Mouse (Mus musculus): ENCODE measurements at regions not wholly inside any gene's neighbourhood (a gene's known extent, or its start where the extent isn't known, plus 50 kb on each side); places are given as distances from the start of the nearest gene placed in this dataset.

DNA sequence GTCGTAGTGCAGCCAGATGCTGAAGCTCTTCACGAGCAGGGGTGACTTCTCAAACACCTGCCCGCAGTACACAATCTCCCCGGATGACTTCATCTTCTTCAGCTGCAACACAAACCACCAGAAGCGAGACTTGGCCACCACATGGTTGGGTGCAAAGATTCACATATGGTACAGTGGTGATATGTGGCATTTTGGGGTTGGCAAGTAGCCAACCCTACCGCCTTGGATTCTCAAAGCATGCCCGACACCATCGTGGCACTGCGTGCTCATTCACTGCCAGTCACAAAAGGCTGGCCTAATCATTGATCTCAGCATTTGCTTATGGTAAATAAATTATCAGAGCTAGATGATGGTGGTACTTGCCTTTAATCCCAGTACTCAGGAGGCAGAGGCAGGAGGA lies 173.4 kb downstream of the Zfp36l1 start:
- H3K27me3 ChIP-seq = no peaks in the 10 kb centered on the region
- ChIA-PET CTCF (no interaction called here), POLR2A (no interaction called here)
- ATAC-seq = no peak
- in situ Hi-C loops (cut with MboI; ENCODE audit: low pct_unique_long_range_greater_than_20kb) = no loop called here
- DNase-seq (ENCODE audit: low read depth, low spot score) = no peak
- TF ChIP-seq CTCF (IDR thresholded peaks at IDR 0.05) = no peak

DNA sequence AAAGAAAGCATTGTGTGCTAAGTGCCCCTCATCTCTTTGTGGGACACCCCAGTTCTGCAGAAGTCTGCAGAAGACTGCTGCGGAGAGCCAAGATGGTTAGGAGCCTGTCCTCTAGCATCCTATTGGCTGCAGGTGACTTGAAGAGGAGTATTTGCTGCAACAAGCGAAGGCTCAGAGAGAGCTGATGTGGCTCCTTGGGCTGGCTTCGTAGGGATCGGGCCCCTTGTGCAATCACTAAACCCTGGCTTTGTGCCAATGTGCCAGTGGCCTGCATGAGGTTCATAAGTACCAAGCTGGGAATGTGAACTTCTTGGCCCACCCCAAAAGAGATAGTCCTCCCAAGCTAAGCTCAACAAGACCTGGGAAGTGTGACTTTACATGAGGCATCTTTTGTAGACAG lies 174.9 kb downstream of the Zfp36l1 start:
- in situ Hi-C loops (cut with MboI; ENCODE audit: low pct_unique_long_range_greater_than_20kb) = no loop called here

DNA sequence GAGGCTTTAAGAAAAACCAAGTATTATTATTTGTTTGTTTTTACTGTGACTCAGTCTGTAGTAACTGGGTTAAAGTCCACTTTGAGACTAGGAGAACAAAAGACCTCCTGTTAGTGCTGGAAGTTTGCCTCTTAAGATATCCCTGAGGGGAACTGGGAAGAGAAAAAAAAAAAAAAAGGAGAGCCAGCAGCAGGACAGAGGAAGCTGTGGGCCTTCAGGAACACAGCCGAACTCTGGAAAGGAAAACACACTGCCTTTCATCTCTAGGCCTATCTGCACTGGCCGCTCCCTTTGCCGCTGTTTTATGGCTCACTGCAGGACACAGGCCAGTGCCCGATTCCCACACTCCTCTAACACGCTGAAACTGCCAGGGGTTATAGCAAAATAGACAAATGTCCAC lies 176.1 kb downstream of the Zfp36l1 start:
- no peak for DNase-seq (ENCODE audit: low read depth, low spot score)
- no peak for ATAC-seq
- POLR2A ChIA-PET = no interaction called here
- no peaks in the 10 kb centered on the region for H3K27me3 ChIP-seq
- no peak for TF ChIP-seq CTCF (IDR thresholded peaks at IDR 0.05)
- CTCF ChIA-PET = no interaction called here
- in situ Hi-C loops (cut with MboI; ENCODE audit: low pct_unique_long_range_greater_than_20kb) = no loop called here

More for the DNA sequence above, 174.9 kb downstream of the Zfp36l1 start:
- ChIA-PET CTCF (no interaction called here), POLR2A (no interaction called here)
- ATAC-seq (no peak), DNase-seq (ENCODE audit: low read depth, low spot score) (no peak)
- H3K27me3 ChIP-seq = no peaks in the 10 kb centered on the region
- no peak for TF ChIP-seq CTCF (IDR thresholded peaks at IDR 0.05)

DNA sequence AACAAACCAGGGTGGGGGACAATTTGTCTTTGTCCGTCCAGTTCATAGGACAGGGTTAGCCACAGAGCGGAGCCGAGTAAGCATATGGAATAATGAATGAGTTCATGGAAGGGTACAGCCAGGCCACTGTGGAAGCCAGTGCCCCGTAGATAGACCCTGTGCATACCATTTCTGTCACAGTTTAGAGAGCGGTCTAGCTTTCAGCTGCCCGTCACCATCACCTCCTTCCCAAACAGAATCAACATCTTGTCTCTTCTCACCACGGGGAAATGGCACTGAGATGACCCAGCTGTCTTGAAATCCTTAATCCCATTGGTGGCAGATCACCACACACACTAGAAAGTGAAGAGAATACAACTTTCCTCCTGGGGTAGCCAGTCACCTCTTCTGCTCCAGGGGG lies 178.7 kb downstream of the Zfp36l1 start:
- POLR2A ChIA-PET = no interaction called here
- DNase-seq (ENCODE audit: low read depth, low spot score) (no peak), ATAC-seq (no peak)
- in situ Hi-C loops (cut with MboI; ENCODE audit: low pct_unique_long_range_greater_than_20kb) = no loop called here
- TF ChIP-seq CTCF (IDR thresholded peaks at IDR 0.05) = no peak
- CTCF ChIA-PET = no interaction called here
- H3K27me3 ChIP-seq = no peaks in the 10 kb centered on the region

DNA sequence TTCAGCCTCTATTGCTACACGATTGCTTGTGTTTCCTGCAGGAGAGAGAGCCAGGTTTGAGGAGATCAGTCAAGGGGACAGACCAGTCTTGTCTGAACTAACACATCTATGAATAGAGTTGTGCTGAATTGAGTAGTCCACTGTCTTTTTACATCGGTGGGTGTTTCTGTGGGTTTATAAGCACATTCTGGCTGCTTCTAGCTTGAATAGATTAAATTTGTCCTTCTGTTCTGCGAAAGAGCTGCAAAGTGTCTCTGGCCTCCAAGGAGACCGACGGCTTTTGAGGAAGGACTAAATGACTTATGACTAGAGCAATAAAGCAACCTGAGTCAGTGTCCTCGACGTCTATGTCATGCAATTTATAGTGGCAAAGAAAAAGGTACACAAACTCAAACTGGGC lies 179.9 kb downstream of the Zfp36l1 start:
- CTCF ChIA-PET = no interaction called here
- no peak for ATAC-seq

DNA sequence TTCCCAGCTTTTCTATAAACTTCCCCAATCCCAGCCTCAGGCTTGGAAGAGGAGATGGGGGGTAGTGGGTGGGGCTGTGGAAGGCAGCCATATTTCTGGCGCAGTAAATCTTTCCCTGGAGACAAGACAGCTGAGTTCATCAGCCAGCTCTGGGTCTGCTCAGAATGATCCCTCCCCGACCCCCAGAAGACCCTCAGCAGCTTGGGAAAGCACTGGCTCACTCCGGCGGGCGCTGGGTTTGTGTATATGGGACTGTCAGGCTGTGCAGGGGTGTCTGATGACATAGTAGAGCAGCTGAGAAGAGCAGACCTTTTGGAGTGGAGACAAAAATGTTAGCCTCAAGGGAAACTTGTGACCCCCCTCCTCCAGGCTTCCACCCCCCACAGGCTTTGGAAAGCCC lies 181.4 kb downstream of the Zfp36l1 start:
- ATAC-seq = no peak

More for the DNA sequence above, 179.9 kb downstream of the Zfp36l1 start:
- in situ Hi-C loops (cut with MboI; ENCODE audit: low pct_unique_long_range_greater_than_20kb) = no loop called here
- no peak for TF ChIP-seq CTCF (IDR thresholded peaks at IDR 0.05)
- DNase-seq (ENCODE audit: low read depth, low spot score) = no peak
- H3K27me3 ChIP-seq = no peaks in the 10 kb centered on the region
- POLR2A ChIA-PET = no interaction called here

DNA sequence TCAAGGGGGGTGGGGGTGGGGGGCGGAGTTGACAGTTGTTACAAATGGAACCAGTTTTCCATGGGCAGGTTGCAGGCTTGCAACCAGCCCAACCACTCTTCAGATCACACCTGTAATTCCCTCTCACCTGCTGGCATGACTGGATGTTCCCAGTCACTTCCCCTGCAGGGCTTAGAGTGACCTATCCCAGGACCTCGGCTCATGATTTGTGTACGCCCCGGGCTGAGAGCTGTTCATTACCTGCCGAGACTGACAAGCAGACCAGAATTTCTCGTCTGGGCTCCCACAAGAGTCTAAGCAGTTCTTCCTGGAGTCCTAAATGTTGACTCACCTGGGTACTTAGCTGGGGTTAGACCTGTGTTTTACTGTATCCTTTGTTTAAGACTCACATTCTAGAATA lies 183.0 kb downstream of the Zfp36l1 start:
- POLR2A ChIA-PET = no interaction called here
- no peak for TF ChIP-seq CTCF (IDR thresholded peaks at IDR 0.05)
- CTCF ChIA-PET = no interaction called here
- ATAC-seq = no peak
- no peak for DNase-seq (ENCODE audit: low read depth, low spot score)
- H3K27me3 ChIP-seq = no peaks in the 10 kb centered on the region
- in situ Hi-C loops (cut with MboI; ENCODE audit: low pct_unique_long_range_greater_than_20kb) = no loop called here

More for the DNA sequence above, 181.4 kb downstream of the Zfp36l1 start:
- in situ Hi-C loops (cut with MboI; ENCODE audit: low pct_unique_long_range_greater_than_20kb) = no loop called here
- DNase-seq (ENCODE audit: low read depth, low spot score) = no peak
- no peak for TF ChIP-seq CTCF (IDR thresholded peaks at IDR 0.05)
- POLR2A ChIA-PET = no interaction called here
- CTCF ChIA-PET = no interaction called here
- H3K27me3 ChIP-seq = no peaks in the 10 kb centered on the region

DNA sequence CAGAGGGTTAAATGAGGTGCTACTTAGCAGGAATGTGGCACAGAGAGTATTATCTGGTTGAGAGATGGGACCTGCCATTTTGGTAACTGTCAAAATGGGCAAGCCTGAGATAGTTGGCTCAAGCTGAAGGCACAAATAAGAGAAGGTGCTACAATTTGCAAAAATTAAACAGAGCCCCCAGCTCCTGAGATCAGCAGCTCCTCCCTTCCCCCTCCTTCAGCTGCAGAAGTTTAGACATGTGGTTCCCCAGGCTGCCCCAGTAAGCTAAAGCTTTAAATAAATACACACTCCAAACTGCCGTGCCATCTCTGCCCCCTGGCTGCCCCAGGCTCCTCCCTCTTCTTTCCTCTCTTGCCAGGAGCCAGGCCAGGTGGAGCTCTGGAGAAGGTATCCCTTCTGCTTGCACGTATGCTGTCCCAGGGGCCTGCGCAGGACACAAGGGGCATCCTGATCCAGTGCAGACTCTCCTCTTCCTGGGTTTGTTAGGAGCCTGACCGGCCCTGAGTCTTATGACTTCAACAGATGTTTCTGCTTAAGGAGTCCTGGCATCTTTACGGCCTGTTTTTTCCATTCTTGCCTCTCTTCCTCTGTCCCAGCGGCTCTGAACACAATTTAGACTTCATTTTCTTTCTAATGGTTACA lies 184.0 kb downstream of the Zfp36l1 start:
- CTCF ChIA-PET = no interaction called here
- DNase-seq (ENCODE audit: low read depth, low spot score) = no peak
- POLR2A ChIA-PET = no interaction called here
- in situ Hi-C loops (cut with MboI; ENCODE audit: low pct_unique_long_range_greater_than_20kb) = no loop called here
- TF ChIP-seq CTCF (IDR thresholded peaks at IDR 0.05) = no peak
- no peaks in the 10 kb centered on the region for H3K27me3 ChIP-seq
- no peak for ATAC-seq

DNA sequence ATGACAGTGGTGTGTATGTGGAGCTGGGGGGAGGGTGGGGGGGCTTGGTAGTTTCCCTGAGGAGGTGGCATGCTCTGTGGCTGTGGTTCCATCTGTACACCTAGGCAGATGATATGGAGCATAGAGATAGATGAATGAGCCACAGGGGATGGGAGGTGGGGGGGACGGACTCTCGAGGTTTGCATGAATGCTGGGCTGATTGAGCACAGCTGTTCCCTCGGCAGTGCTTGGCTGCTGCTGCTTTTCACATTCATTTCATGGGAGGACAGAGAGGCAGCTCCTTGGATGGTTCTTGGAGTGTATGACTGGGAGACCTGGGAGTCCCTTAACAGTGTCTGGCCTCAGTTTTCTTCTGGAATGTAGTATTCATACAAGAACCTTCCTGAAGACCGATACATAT lies 184.5 kb downstream of the Zfp36l1 start:
- no peak for ATAC-seq
- POLR2A ChIA-PET = no interaction called here
- no peak for DNase-seq (ENCODE audit: low read depth, low spot score)
- H3K27me3 ChIP-seq = no peaks in the 10 kb centered on the region
- CTCF ChIA-PET = interaction anchor here (1.0 kb wide), 1 partner anchor 9 kb away, joined by 3 read pairs; no protein-coding TSS in a partner anchor
- in situ Hi-C loops (cut with MboI; ENCODE audit: low pct_unique_long_range_greater_than_20kb) = no loop called here
- no peak for TF ChIP-seq CTCF (IDR thresholded peaks at IDR 0.05)

DNA sequence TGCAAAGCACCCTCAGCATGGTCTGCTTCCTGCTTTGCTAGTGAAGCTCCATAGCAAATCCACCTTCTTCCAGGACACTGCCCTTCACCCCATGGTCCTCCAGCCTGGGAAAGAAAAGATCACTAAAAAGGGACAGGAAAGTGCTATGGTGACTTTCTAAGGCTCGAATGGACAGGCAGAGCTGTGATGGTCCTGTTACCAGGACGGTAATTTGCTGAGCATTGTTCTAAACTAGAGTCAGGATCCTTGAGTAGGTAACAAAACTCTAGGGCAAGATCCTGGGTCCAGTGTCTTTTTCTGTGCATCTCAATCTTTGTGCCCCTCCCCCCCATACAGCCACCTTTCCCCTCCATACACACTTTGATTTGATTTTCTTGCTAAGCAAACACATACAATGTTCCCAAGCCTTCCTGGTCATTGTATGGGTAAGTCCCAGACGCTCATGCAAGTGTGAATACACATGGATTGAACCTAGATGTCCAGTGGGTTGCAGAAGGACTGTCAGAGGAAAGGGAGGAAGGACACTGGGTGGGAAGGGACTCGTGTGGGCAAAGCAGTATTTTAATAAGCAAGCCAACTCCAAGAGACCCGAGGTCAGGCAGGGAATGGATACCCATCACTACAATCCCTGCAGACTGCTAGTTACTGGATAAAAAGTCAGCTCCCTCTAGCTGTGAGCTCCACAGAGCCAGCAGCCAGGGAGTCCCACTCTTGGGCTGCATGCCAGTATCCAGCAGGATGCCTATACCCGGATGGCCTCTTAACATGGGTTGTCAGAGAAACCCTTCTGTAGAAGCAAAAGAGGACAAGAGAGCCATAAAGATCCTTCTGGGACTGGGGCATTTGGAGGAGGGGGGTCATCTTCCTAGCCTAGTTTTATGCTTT lies 186.9 kb downstream of the Zfp36l1 start:
- no peak for DNase-seq (ENCODE audit: low read depth, low spot score)
- TF ChIP-seq CTCF (IDR thresholded peaks at IDR 0.05) = no peak
- POLR2A ChIA-PET = no interaction called here

DNA sequence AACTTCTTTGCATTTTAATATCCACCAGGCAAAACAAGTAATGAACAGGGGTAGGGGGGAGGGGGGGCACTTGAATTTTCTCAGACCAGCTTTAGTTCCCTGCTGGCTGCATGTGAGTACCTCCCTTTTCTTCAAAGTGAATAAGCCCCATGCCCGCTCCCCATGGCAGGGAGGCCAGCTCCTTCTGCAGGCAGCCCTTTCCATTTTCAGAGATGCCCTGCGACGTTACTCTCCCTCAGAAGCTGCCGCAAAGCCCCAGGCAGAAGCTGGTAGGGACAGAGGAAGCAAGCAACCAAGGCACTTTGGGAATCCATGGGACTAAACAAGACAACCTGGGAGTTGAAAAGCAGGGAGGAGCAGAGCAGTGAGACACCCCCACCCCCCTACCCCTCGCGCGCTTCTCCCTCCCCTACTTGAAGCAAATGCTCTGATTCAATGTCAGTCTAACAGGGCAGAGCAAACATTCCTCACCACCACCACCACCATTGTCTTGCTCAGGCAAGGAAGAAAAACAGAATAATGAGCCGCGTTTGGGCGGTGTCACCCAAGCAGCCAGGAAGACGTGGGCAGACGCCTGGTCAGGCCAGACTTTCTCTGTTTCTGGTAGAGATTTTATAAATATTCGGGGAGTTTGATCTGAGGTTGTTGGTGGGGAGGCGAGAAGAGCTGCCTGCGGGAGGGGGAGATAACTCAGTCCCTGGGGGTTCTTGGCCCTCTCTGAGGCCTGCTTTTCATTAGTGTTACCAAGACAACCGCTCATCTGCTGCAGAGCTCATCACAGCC lies 187.7 kb downstream of the Zfp36l1 start:
- TF ChIP-seq CTCF (IDR thresholded peaks at IDR 0.05) = no peak
- CTCF ChIA-PET = interaction anchor here (0.7 kb wide), 1 partner anchor 12 kb away, joined by 3 read pairs; no protein-coding TSS in a partner anchor
- ATAC-seq (no peak), DNase-seq (ENCODE audit: low read depth, low spot score) (no peak)
- no peaks in the 10 kb centered on the region for H3K27me3 ChIP-seq
- POLR2A ChIA-PET = no interaction called here
- in situ Hi-C loops (cut with MboI; ENCODE audit: low pct_unique_long_range_greater_than_20kb) = no loop called here

More for the DNA sequence above, 186.9 kb downstream of the Zfp36l1 start:
- CTCF ChIA-PET = interaction anchor here (0.7 kb wide), 1 partner anchor 13 kb away, joined by 3 read pairs; no protein-coding TSS in a partner anchor
- ATAC-seq = no peak
- H3K27me3 ChIP-seq = no peaks in the 10 kb centered on the region
- in situ Hi-C loops (cut with MboI; ENCODE audit: low pct_unique_long_range_greater_than_20kb) = no loop called here

Data from Patski (cell line).